Mouse (Mus musculus) cerebellum, postnatal 36 days (tissue): ENCODE data around the gene Rbm11.

Experiments
- DNase-seq, 2 experiments: peaks; one replicate each; pipeline ENCODE4 v3.0.0; 2021 to 2022; ENCODE audit warnings: mixed read lengths in 2 of 2

Gene Rbm11

GRCm38 (mm10) chr16:75592671-75593500 lies at the start of gene Rbm11:
TSS of gene Rbm11 (plus strand) at chr16:75592844.
- peak; percentile 75 to 84 for DNase-seq

- no peak for DNase-seq
Observed at GRCm38 (mm10) chr16:75545310-75545709, 47.3 kb upstream of the Rbm11 start.

- DNase-seq, result no peak
Observed at GRCm38 (mm10) chr16:75562910-75563309, 29.7 kb upstream of the Rbm11 start.

GRCm38 (mm10) chr16:75582279-75582678 lies 10.4 kb upstream of the Rbm11 start:
- DNase-seq, result no peak

- no peak for DNase-seq
Observed at GRCm38 (mm10) chr16:75585961-75586360, 6.7 kb upstream of the Rbm11 start, which contains the start of gene Lipi. TSS of gene Lipi (minus strand) at chr16:75586061.

- no peak for DNase-seq
Observed at GRCm38 (mm10) chr16:75586466-75586865, 6.2 kb upstream of the Rbm11 start.

GRCm38 (mm10) chr16:75593501-75594183 lies 998 bp downstream of the Rbm11 start:
- DNase-seq, result no peak

GRCm38 (mm10) chr16:75606415-75606814 lies 13.8 kb downstream of the Rbm11 start:
- no peak for DNase-seq

GRCm38 (mm10) chr16:75612561-75612960 lies 19.9 kb downstream of the Rbm11 start:
- no peak for DNase-seq

- peak in 1 of 2 experiments; percentile 17 for DNase-seq
Observed at GRCm38 (mm10) chr16:75617651-75618349, 25.2 kb downstream of the Rbm11 start.

- DNase-seq, result no peak
Observed at GRCm38 (mm10) chr16:75627862-75628261, 35.2 kb downstream of the Rbm11 start.
